Mouse (Mus musculus): ENCODE results near the gene Gm10134. TPM values are rescaled to one million over a fixed set of nuclear protein-coding genes. Genes with fewer than 3 reads are reported as not detected.

The Gm10134 gene
- polyA plus RNA-seq, 1 experiment from 2014 or later: 1.4 TPM

GRCm38 (mm10) chr2:28479208-28480204, 26.4 kb upstream of the Gm10134 start:
- Histone ChIP-seq H3K27ac (peak overlapping the region; percentile 44; the same call in 1 of the 2 replicates), H3K4me1 (peaks cover 9% of the 10 kb centered on the region), H3K4me2 (replicated peaks) (0 out of 2 replicates have a peak overlapping the region, but pooled peaks have one; percentile 21), H3K9me3 (no peaks in the 10 kb centered on the region), H3K4me3 (no peak overlapping the region), H3K27me3 (no peaks in the 10 kb centered on the region), H3K9ac (no peak overlapping the region), H3K36me3 (no peaks in the 10 kb centered on the region)
- no peak; the same call in 1 of the 2 replicates for ATAC-seq (ENCODE audit: low FRiP score, low read depth)
- 68% methylated on average over 20 of the region's 20 CpGs for WGBS

DNA sequence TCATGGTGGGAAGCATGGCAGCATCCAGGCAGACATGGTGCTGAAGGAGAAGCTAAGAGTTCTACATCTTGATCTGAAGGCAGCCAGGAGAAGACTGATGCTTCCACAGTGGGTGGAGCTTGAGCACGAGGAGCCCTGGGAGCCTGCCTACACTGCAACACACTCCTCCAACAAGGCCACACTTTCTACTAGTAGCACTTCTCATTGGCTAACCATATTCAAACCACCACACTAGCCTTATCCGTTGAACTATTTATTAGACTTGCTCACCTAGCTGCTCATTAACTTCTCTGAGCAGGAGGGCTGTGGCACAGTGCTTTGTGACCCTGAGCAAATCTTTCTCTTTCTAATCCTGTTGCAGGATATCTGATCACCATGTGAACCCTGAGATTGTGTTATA, 22.0 kb upstream of the Gm10134 start:
- peaks cover 9% of the 10 kb centered on the region for H3K4me1 ChIP-seq
- WGBS: 67% methylated on average over 2 of the region's 2 CpGs
- H3K9me3 ChIP-seq: no peaks in the 10 kb centered on the region
- H3K36me3 ChIP-seq: no peaks in the 10 kb centered on the region
- H3K4me3 ChIP-seq: no peak overlapping the region
- no peak overlapping the region for H3K27ac ChIP-seq
- no peaks in the 10 kb centered on the region for H3K27me3 ChIP-seq
- ATAC-seq (ENCODE audit: low FRiP score, low read depth): no peak
- no peak overlapping the region for H3K4me2 ChIP-seq (replicated peaks)
- H3K9ac ChIP-seq: no peak overlapping the region

DNA sequence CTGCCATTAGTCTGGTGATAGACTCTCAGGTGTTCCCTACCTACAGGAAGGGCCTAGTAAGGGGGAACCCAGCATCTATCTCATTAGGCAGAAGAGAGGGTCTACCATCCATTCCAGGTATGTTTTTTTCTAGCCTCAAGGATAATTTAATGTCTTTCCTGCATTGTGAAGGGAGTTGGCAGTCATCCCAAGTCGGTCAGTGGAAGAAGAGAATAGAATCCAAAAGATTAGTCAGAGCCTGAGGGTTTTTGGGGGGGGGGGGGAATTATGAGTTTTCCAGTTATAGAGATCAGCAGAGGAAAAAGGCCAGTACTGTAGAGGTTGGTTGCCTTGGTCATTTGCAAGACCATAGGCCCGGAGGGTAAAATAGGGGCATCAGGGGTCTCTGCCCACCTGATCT, 11.4 kb upstream of the Gm10134 start:
- 80% methylated on average over 2 of the region's 2 CpGs for WGBS
- Histone ChIP-seq H3K4me3 (no peak overlapping the region), H3K9ac (no peak overlapping the region), H3K9me3 (peaks cover 3% of the 10 kb centered on the region; the same call in 1 of the 2 replicates), H3K27ac (no peak overlapping the region), H3K27me3 (no peaks in the 10 kb centered on the region), H3K4me2 (replicated peaks) (no peak overlapping the region), H3K4me1 (no peaks in the 10 kb centered on the region; the same call in 1 of the 2 replicates), H3K36me3 (no peaks in the 10 kb centered on the region)
- ATAC-seq (ENCODE audit: low FRiP score, low read depth): no peak

DNA sequence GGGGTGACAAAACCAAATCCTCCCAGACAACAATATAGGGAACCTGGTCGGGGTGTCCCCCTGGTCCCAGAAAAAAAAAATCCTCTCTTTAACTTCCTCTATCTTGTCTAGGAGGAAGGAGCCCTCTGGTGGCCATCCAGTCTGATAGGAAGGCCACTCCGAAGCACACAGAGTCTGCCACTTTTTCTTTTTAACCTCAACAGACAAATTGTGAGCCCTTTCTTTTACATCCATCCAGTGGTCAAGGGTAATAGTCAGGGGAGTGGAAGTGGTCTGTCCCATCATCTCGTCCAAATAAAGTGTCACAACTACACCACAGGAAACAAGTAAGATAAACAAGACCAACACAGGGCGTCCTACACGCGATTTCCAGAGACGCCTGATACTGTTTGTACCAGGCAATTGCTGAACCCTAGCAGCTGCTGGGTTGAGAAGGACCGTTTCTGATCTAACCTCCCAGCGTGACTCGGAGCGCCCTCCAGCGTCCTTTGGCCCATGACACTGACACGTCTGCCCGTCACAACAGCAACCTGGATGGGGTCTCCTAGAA, 10.6 kb upstream of the Gm10134 start:
- Histone ChIP-seq H3K27me3 (no peaks in the 10 kb centered on the region), H3K4me2 (replicated peaks) (no peak overlapping the region), H3K4me3 (no peak overlapping the region), H3K27ac (no peak overlapping the region), H3K9ac (no peak overlapping the region), H3K9me3 (peaks cover 3% of the 10 kb centered on the region; the same call in 1 of the 2 replicates), H3K36me3 (no peaks in the 10 kb centered on the region), H3K4me1 (no peaks in the 10 kb centered on the region; the same call in 1 of the 2 replicates)
- ATAC-seq (ENCODE audit: low FRiP score, low read depth): no peak
- 89% methylated on average over 14 of the region's 14 CpGs for WGBS

DNA sequence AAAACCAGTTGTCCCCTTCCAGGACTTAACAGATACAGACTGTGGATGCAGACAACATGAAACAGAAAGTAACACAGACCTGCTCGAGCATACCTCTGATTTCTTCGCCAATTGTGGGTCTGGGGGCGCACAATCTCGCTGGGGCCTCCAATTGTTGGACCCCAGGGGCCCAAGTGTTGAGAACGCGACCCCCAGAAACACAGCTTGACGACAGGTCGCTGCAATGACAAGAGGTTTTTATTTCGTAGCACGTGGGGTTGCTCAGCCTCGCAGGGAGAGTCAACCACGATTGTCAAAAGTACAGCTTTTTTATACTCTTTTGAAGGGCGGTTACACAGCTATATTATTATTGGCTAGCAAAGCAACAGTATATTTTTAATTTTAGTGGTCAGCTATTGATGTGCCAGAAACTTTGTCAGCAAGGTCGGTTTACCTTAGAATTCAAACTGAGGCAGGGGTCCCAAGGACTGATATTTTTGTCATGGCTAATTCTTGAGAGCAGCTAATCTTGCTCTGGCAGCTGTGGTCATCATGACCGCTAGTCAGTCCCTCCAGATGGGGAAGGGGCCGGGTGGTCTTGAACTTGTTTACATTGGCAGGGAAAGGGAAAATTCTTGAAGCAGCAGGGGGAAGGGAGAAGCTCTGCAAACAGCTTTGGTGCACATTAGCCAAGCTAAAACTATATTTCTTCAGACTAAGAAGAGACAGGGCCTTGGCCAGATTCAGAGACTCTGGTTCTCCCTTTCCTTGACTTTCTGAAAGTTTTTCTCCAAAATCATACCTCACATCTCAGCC, 9.9 kb upstream of the Gm10134 start:
- no peak for ATAC-seq (ENCODE audit: low FRiP score, low read depth)
- no peaks in the 10 kb centered on the region for H3K27me3 ChIP-seq
- peak overlapping the region; percentile 16; the same call in 1 of the 2 replicates for H3K27ac ChIP-seq
- H3K4me2 ChIP-seq (replicated peaks): no peak overlapping the region
- no peak overlapping the region for H3K4me3 ChIP-seq
- WGBS: 79% methylated on average over 16 of the region's 16 CpGs
- H3K9ac ChIP-seq: 0 out of 2 replicates have a peak overlapping the region, but pooled peaks have one; percentile 31
- peaks cover 3% of the 10 kb centered on the region; the same call in 1 of the 2 replicates for H3K9me3 ChIP-seq
- H3K36me3 ChIP-seq: no peaks in the 10 kb centered on the region
- H3K4me1 ChIP-seq: no peaks in the 10 kb centered on the region; the same call in 1 of the 2 replicates

DNA sequence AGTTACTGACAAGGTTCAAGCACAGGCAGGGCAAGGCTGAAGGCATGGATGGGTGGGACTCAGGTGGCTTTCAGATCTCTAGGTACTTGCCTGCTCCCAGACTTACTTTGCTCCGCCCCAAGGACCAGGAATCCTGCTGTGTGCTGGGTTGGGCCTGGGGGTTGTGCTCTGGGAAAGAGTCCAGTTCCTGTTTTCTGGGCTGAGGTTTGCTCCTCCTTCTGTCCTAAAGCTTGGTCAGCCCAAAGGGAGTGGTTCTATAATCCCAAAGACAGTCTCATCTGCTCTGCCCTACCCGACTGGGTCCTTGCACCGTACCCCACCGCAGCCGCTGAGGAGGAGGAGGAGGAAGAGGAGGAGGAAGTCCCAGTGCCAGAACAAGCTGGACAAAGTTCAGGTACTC, 9.2 kb upstream of the Gm10134 start, which contains the start of gene Gbgt1:
Gene Gbgt1, plus strand, starts transcription at position 221 of the 400 bp plus-strand sequence.
- H3K4me3 ChIP-seq: no peak within 1 kb of the TSS
- no peak within 1 kb of the TSS for H3K4me2 ChIP-seq (replicated peaks)
- peak within 1 kb of the TSS; percentile 16; the same call in 1 of the 2 replicates for H3K27ac ChIP-seq
- H3K4me1 ChIP-seq: no peaks in the 10 kb centered on the region; the same call in 1 of the 2 replicates
- no peaks in the 10 kb centered on the region for H3K36me3 ChIP-seq
- no peak for ATAC-seq (ENCODE audit: low FRiP score, low read depth)
- H3K9ac ChIP-seq: 0 out of 2 replicates have a peak within 1 kb of the TSS, but pooled peaks have one; percentile 31
- WGBS: 80% methylated on average over 5 of the region's 5 CpGs
- no peaks in the 10 kb centered on the region for H3K27me3 ChIP-seq
- H3K9me3 ChIP-seq: peaks cover 3% of the 10 kb centered on the region; the same call in 1 of the 2 replicates

GRCm38 (mm10) chr2:28497561-28497960, 8.3 kb upstream of the Gm10134 start:
- H3K27me3 ChIP-seq: no peaks in the 10 kb centered on the region
- H3K4me3 ChIP-seq: no peak overlapping the region
- 81% methylated on average over 5 of the region's 5 CpGs for WGBS
- no peaks in the 10 kb centered on the region; the same call in 1 of the 2 replicates for H3K4me1 ChIP-seq
- peaks cover 3% of the 10 kb centered on the region; the same call in 1 of the 2 replicates for H3K9me3 ChIP-seq
- no peak overlapping the region for H3K27ac ChIP-seq
- no peak overlapping the region for H3K4me2 ChIP-seq (replicated peaks)
- H3K36me3 ChIP-seq: no peaks in the 10 kb centered on the region
- ATAC-seq (ENCODE audit: low FRiP score, low read depth): no peak
- no peak overlapping the region for H3K9ac ChIP-seq

GRCm38 (mm10) chr2:28498431-28498830, 7.5 kb upstream of the Gm10134 start:
- no peak overlapping the region for H3K9ac ChIP-seq
- no peak overlapping the region for H3K4me3 ChIP-seq
- no peaks in the 10 kb centered on the region; the same call in 1 of the 2 replicates for H3K4me1 ChIP-seq
- no peaks in the 10 kb centered on the region for H3K27me3 ChIP-seq
- no peak overlapping the region for H3K4me2 ChIP-seq (replicated peaks)
- H3K27ac ChIP-seq: no peak overlapping the region
- no peak for ATAC-seq (ENCODE audit: low FRiP score, low read depth)
- peaks cover 3% of the 10 kb centered on the region; the same call in 1 of the 2 replicates for H3K9me3 ChIP-seq
- no peaks in the 10 kb centered on the region for H3K36me3 ChIP-seq
- 86% methylated on average over 4 of the region's 4 CpGs for WGBS

DNA sequence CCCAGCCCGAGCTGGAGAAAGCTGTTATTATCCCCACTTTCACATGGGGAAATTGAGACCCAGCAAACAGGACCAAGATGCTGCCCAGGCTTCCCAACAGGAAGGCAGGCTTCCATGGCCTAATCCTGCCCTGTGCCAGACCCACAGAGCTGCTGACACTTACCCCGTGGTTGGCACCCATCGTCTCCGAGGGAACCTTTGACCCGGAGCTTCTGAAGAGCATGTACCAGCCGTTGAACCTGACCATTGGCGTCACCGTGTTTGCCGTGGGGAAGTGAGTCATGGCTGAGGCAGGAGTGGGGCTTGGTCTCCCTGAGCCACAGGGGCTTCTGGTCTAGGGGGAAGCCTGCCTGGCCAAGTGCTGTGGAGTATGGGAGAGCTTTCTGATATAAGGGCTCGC, 2.9 kb upstream of the Gm10134 start:
- Histone ChIP-seq H3K36me3 (no peaks in the 10 kb centered on the region), H3K27ac (no peak overlapping the region), H3K27me3 (no peaks in the 10 kb centered on the region), H3K4me2 (replicated peaks) (no peak overlapping the region), H3K9ac (no peak overlapping the region), H3K9me3 (no peaks in the 10 kb centered on the region), H3K4me1 (no peaks in the 10 kb centered on the region), H3K4me3 (no peak overlapping the region)
- 84% methylated on average over 10 of the region's 10 CpGs for WGBS
- no peak for ATAC-seq (ENCODE audit: low FRiP score, low read depth)

GRCm38 (mm10) chr2:28504676-28505075, 1.2 kb upstream of the Gm10134 start:
- no peaks in the 10 kb centered on the region for H3K9me3 ChIP-seq
- no peak overlapping the region for H3K9ac ChIP-seq
- no peaks in the 10 kb centered on the region for H3K4me1 ChIP-seq
- 88% methylated on average over 13 of the region's 13 CpGs for WGBS
- no peak overlapping the region for H3K4me3 ChIP-seq
- no peaks in the 10 kb centered on the region for H3K27me3 ChIP-seq
- no peak overlapping the region for H3K27ac ChIP-seq
- H3K36me3 ChIP-seq: no peaks in the 10 kb centered on the region
- H3K4me2 ChIP-seq (replicated peaks): no peak overlapping the region
- ATAC-seq (ENCODE audit: low FRiP score, low read depth): no peak

DNA sequence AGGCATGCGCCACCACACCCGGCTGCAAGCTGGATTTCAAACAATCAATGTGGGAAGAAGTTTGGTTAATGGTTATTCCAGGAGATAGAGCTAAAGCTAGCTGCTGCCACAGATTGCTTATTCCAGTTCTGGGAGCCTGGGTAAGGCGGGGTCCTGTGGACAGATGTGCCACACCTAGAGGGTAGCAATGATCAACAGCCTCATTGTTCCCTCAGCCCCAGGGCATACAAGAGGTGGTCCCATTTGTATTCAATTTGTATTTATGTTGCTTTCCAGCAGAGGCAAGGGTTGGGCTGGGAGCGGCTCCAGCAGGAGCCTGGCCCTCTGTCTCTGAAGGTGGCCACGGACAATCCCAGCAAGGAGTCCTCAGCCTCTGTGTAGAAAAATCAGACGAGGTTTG, 396 bp downstream of the Gm10134 start:
- H3K4me2 ChIP-seq (replicated peaks): no peak overlapping the region
- no peak overlapping the region for H3K9ac ChIP-seq
- 69% methylated on average over 6 of the region's 6 CpGs for WGBS
- no peaks in the 10 kb centered on the region for H3K9me3 ChIP-seq
- no peak overlapping the region for H3K4me3 ChIP-seq
- no peaks in the 10 kb centered on the region for H3K36me3 ChIP-seq
- no peak overlapping the region for H3K27ac ChIP-seq
- H3K4me1 ChIP-seq: no peaks in the 10 kb centered on the region
- H3K27me3 ChIP-seq: peaks cover under 1% of the 10 kb centered on the region; the same call in 1 of the 2 replicates
- no peak for ATAC-seq (ENCODE audit: low FRiP score, low read depth)
